Mouse (Mus musculus) G1E-ER4 (cell line): ENCODE results near the gene Cryz. TPM values are rescaled to one million over a fixed set of nuclear protein-coding genes. Genes with fewer than 3 reads are reported as not detected.

Source experiments
- GATA1 ChIP-seq: IDR thresholded peaks from one replicate; pipeline ENCODE4 v1.8.0; 2012; ENCODE audit warnings: low read length, inconsistent platforms
- polyA plus RNA-seq: library from polyadenylated mRNA; stranded (reverse); fragments of >175 nt; gene quantifications from 2 replicates; pipeline ENCODE4 v1.2.3, GENCODE M21; 2012

Cryz gene
- polyA plus RNA-seq, 1 experiment, result 1.0 TPM

GRCm38 (mm10) chr3:154596934-154597554 lies 533 bp downstream of the Cryz start, which contains the start of gene Tyw3:
Gene Tyw3, minus strand, starts transcription at chr3:154597104.
- TF ChIP-seq GATA1, result no peak

GRCm38 (mm10) chr3:154597561-154597960 lies 1.1 kb downstream of the Cryz start:
- TF ChIP-seq GATA1, result no peak

GRCm38 (mm10) chr3:154602141-154602540 lies 5.6 kb downstream of the Cryz start:
- no peak for TF ChIP-seq GATA1

- TF ChIP-seq GATA1, result no peak
These were observed 8.4 kb downstream of the Cryz start for GRCm38 (mm10) chr3:154604871-154605270.

- TF ChIP-seq GATA1, result no peak
These were observed 11.4 kb downstream of the Cryz start for GRCm38 (mm10) chr3:154607896-154608295.

- TF ChIP-seq GATA1, result no peak
These were observed 15.4 kb downstream of the Cryz start for GRCm38 (mm10) chr3:154611888-154612287.

GRCm38 (mm10) chr3:154614771-154615170 lies 18.3 kb downstream of the Cryz start:
- no peak for TF ChIP-seq GATA1

- TF ChIP-seq GATA1, result no peak
These were observed 18.8 kb downstream of the Cryz start for GRCm38 (mm10) chr3:154615304-154615703.

GRCm38 (mm10) chr3:154616106-154616505 lies 19.6 kb downstream of the Cryz start:
- TF ChIP-seq GATA1, result no peak

- TF ChIP-seq GATA1, result no peak
These were observed 31.8 kb downstream of the Cryz start for GRCm38 (mm10) chr3:154628284-154628683.

- TF ChIP-seq GATA1, result no peak
These were observed 36.6 kb downstream of the Cryz start for GRCm38 (mm10) chr3:154633091-154633490.

- no peak for TF ChIP-seq GATA1
These were observed 50.3 kb downstream of the Cryz start for GRCm38 (mm10) chr3:154646638-154647442.

- TF ChIP-seq GATA1, result no peak
These were observed 50.9 kb downstream of the Cryz start for GRCm38 (mm10) chr3:154647443-154647780.

GRCm38 (mm10) chr3:154649411-154650285 lies 53.1 kb downstream of the Cryz start:
- TF ChIP-seq GATA1, result no peak

- no peak for TF ChIP-seq GATA1
These were observed 54.8 kb downstream of the Cryz start for GRCm38 (mm10) chr3:154651192-154651821.
